Mouse (Mus musculus): ENCODE measurements around the gene Mapk14. TPM values are rescaled to one million over a fixed set of nuclear protein-coding genes. Genes with fewer than 3 reads are reported as not detected.

Mapk14 gene
- polyA plus RNA-seq, 1 experiment: 36.7 TPM

GRCm38 (mm10) chr17:28707816-28708215 lies 16.7 kb downstream of the Mapk14 start:
- no peak overlapping the region for H3ac ChIP-seq (ENCODE audit: control insufficient read depth, insufficient read length, low read depth)
- no peak overlapping the region for H3K4me3 ChIP-seq (ENCODE audit: insufficient read depth, poor library complexity, severe bottlenecking)
- no peaks in the 10 kb centered on the region for H3K27me3 ChIP-seq (ENCODE audit: control insufficient read depth, insufficient read depth, insufficient read length)
- peaks cover 82% of the 10 kb centered on the region for H3K79me3 ChIP-seq (ENCODE audit: low read depth)
- peaks cover 100% of the 10 kb centered on the region for H3K79me2 ChIP-seq (ENCODE audit: control insufficient read depth, insufficient read depth)
- TF ChIP-seq MYOD1 (IDR thresholded peaks at IDR 0.05; ENCODE audit: control insufficient read depth, insufficient read length, low read depth) (no peak), FOSL1 (IDR thresholded peaks at IDR 0.05; ENCODE audit: insufficient read depth, low read length, poor library complexity, severe bottlenecking) (no peak), CTCF (IDR thresholded peaks at IDR 0.05; ENCODE audit: control insufficient read depth, insufficient read depth, insufficient read length) (no peak), MAX (IDR thresholded peaks at IDR 0.05) (no peak), USF1 (IDR thresholded peaks at IDR 0.05; ENCODE audit: low read depth) (no peak)
- no peaks in the 10 kb centered on the region for H3K36me3 ChIP-seq (ENCODE audit: control insufficient read depth, insufficient read depth)

- TF ChIP-seq MYOG (IDR thresholded peaks at IDR 0.05; ENCODE audit: control insufficient read depth, extremely low read depth, insufficient read length) (no peak), CTCF (IDR thresholded peaks at IDR 0.05; ENCODE audit: control insufficient read depth, insufficient read depth, insufficient read length) (no peak), MAX (IDR thresholded peaks at IDR 0.05) (no peak), FOSL1 (IDR thresholded peaks at IDR 0.05; ENCODE audit: insufficient read depth, low read length, poor library complexity, severe bottlenecking) (no peak), MYOD1 (IDR thresholded peaks at IDR 0.05; ENCODE audit: control insufficient read depth, insufficient read length, low read depth) (no peak), CEBPB (IDR thresholded peaks at IDR 0.05; ENCODE audit: low read depth) (no peak), USF1 (IDR thresholded peaks at IDR 0.05; ENCODE audit: low read depth) (no peak)
- Histone ChIP-seq H3K79me2 (ENCODE audit: control insufficient read depth, insufficient read depth) (peaks cover 100% of the 10 kb centered on the region), H3ac (ENCODE audit: control insufficient read depth, insufficient read length, low read depth) (no peak overlapping the region), H3K36me3 (ENCODE audit: control insufficient read depth, insufficient read depth) (peaks cover 2% of the 10 kb centered on the region), H3K4me3 (ENCODE audit: insufficient read depth, poor library complexity, severe bottlenecking) (no peak overlapping the region), H3K79me3 (ENCODE audit: low read depth) (peaks cover 72% of the 10 kb centered on the region), H3K27me3 (ENCODE audit: control insufficient read depth, insufficient read depth, insufficient read length) (no peaks in the 10 kb centered on the region)
These were observed 17.9 kb downstream of the Mapk14 start for GRCm38 (mm10) chr17:28708989-28709388.

- H3ac ChIP-seq (ENCODE audit: control insufficient read depth, insufficient read length, low read depth): no peak overlapping the region
- H3K79me2 ChIP-seq (ENCODE audit: control insufficient read depth, insufficient read depth): peaks cover 99% of the 10 kb centered on the region
- H3K36me3 ChIP-seq (ENCODE audit: control insufficient read depth, insufficient read depth): peaks cover 9% of the 10 kb centered on the region
- H3K79me3 ChIP-seq (ENCODE audit: low read depth): peaks cover 68% of the 10 kb centered on the region
- H3K4me3 ChIP-seq (ENCODE audit: insufficient read depth, poor library complexity, severe bottlenecking): no peak overlapping the region
- TF ChIP-seq USF1 (IDR thresholded peaks at IDR 0.05; ENCODE audit: low read depth) (no peak), CTCF (IDR thresholded peaks at IDR 0.05; ENCODE audit: control insufficient read depth, insufficient read depth, insufficient read length) (no peak), MYOG (IDR thresholded peaks at IDR 0.05; ENCODE audit: control insufficient read depth, extremely low read depth, insufficient read length) (no peak), CEBPB (IDR thresholded peaks at IDR 0.05; ENCODE audit: low read depth) (no peak), FOSL1 (IDR thresholded peaks at IDR 0.05; ENCODE audit: insufficient read depth, low read length, poor library complexity, severe bottlenecking) (no peak), MYOD1 (IDR thresholded peaks at IDR 0.05; ENCODE audit: control insufficient read depth, insufficient read length, low read depth) (no peak), MAX (IDR thresholded peaks at IDR 0.05) (no peak)
- H3K27me3 ChIP-seq (ENCODE audit: control insufficient read depth, insufficient read depth, insufficient read length): no peaks in the 10 kb centered on the region
These were observed 18.6 kb downstream of the Mapk14 start for GRCm38 (mm10) chr17:28709552-28710290.

- H3ac ChIP-seq (ENCODE audit: control insufficient read depth, insufficient read length, low read depth): no peak overlapping the region
- no peak overlapping the region for H3K4me3 ChIP-seq (ENCODE audit: insufficient read depth, poor library complexity, severe bottlenecking)
- peaks cover 62% of the 10 kb centered on the region for H3K79me3 ChIP-seq (ENCODE audit: low read depth)
- TF ChIP-seq MYOD1 (IDR thresholded peaks at IDR 0.05; ENCODE audit: control insufficient read depth, insufficient read length, low read depth) (no peak), CTCF (IDR thresholded peaks at IDR 0.05; ENCODE audit: control insufficient read depth, insufficient read depth, insufficient read length) (no peak), CEBPB (IDR thresholded peaks at IDR 0.05; ENCODE audit: low read depth) (no peak), MYOG (IDR thresholded peaks at IDR 0.05; ENCODE audit: control insufficient read depth, extremely low read depth, insufficient read length) (no peak), MAX (IDR thresholded peaks at IDR 0.05) (no peak), FOSL1 (IDR thresholded peaks at IDR 0.05; ENCODE audit: insufficient read depth, low read length, poor library complexity, severe bottlenecking) (no peak), USF1 (IDR thresholded peaks at IDR 0.05; ENCODE audit: low read depth) (no peak)
- H3K27me3 ChIP-seq (ENCODE audit: control insufficient read depth, insufficient read depth, insufficient read length): no peaks in the 10 kb centered on the region
- H3K36me3 ChIP-seq (ENCODE audit: control insufficient read depth, insufficient read depth): peaks cover 15% of the 10 kb centered on the region
- H3K79me2 ChIP-seq (ENCODE audit: control insufficient read depth, insufficient read depth): peaks cover 94% of the 10 kb centered on the region
These were observed 19.2 kb downstream of the Mapk14 start for GRCm38 (mm10) chr17:28710291-28710688.

- H3K27me3 ChIP-seq (ENCODE audit: control insufficient read depth, insufficient read depth, insufficient read length): no peaks in the 10 kb centered on the region
- peaks cover 84% of the 10 kb centered on the region for H3K79me2 ChIP-seq (ENCODE audit: control insufficient read depth, insufficient read depth)
- H3K79me3 ChIP-seq (ENCODE audit: low read depth): peaks cover 53% of the 10 kb centered on the region
- peaks cover 23% of the 10 kb centered on the region for H3K36me3 ChIP-seq (ENCODE audit: control insufficient read depth, insufficient read depth)
- no peak overlapping the region for H3K4me3 ChIP-seq (ENCODE audit: insufficient read depth, poor library complexity, severe bottlenecking)
- TF ChIP-seq CEBPB (IDR thresholded peaks at IDR 0.05; ENCODE audit: low read depth) (no peak), CTCF (IDR thresholded peaks at IDR 0.05; ENCODE audit: control insufficient read depth, insufficient read depth, insufficient read length) (no peak), MYOD1 (IDR thresholded peaks at IDR 0.05; ENCODE audit: control insufficient read depth, insufficient read length, low read depth) (no peak), FOSL1 (IDR thresholded peaks at IDR 0.05; ENCODE audit: insufficient read depth, low read length, poor library complexity, severe bottlenecking) (no peak), MYOG (IDR thresholded peaks at IDR 0.05; ENCODE audit: control insufficient read depth, extremely low read depth, insufficient read length) (no peak), USF1 (IDR thresholded peaks at IDR 0.05; ENCODE audit: low read depth) (no peak), MAX (IDR thresholded peaks at IDR 0.05) (no peak)
- no peak overlapping the region for H3ac ChIP-seq (ENCODE audit: control insufficient read depth, insufficient read length, low read depth)
These were observed 20.1 kb downstream of the Mapk14 start for GRCm38 (mm10) chr17:28711237-28711636.

All from C2C12 (cell line).